Mouse (Mus musculus): Measurements from ENCODE around the gene Mrpl43. TPM values are rescaled to one million over a fixed set of nuclear protein-coding genes. Genes with fewer than 3 reads are reported as not detected.

Gene Mrpl43
- polyA plus RNA-seq, 1 experiment from 2014 or later: 79.9 TPM

DNA sequence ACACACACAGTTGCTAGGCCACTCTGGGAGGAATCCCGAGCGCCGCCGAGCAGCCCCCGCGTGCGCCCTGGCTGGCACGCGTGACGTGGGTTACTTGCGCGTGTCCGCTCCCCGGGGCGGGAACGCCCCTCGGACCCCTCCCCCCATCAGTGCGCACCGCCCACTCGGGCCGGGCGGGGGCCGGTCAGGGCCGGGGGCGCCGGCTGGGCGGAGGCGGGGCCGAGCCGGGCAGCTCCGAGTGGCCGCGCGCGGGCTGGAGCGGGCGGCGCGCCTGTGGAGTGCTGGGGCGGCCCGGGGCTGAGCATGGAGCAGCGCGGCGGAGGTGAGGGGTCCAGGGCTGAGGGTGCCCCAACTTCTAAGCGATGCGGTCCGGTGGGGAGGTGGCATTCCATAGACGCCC lies 11.7 kb upstream of the Mrpl43 start:
- peaks cover 15% of the 10 kb centered on the region for H3K36me3 ChIP-seq (ENCODE audit: insufficient read depth, low read length)
- 1% methylated on average over 36 of the region's 48 CpGs for WGBS
- H3K9ac ChIP-seq (ENCODE audit: low read depth, low read length): peak overlapping the region; percentile 86
- H3K9me3 ChIP-seq (replicated peaks; ENCODE audit: low read length): no peaks in the 10 kb centered on the region
- ATAC-seq (replicated peaks; ENCODE audit: low FRiP score, low read depth): peak; percentile 73
- peak overlapping the region; percentile 73 for H3K4me3 ChIP-seq (replicated peaks; ENCODE audit: low read depth, low read length)
- H3K4me1 ChIP-seq (replicated peaks; ENCODE audit: insufficient read depth, low read length): peaks cover 50% of the 10 kb centered on the region
- peak overlapping the region; percentile 99 for H3K27ac ChIP-seq
- no peak for TF ChIP-seq CTCF (IDR thresholded peaks at IDR 0.05; ENCODE audit: low read depth)
- no peaks in the 10 kb centered on the region for H3K27me3 ChIP-seq (ENCODE audit: insufficient read depth, low read length)
- peak overlapping the region; percentile 97 for H3K4me2 ChIP-seq (ENCODE audit: low read length)
- peak; percentile 85 for DNase-seq (ENCODE audit: low spot score)

DNA sequence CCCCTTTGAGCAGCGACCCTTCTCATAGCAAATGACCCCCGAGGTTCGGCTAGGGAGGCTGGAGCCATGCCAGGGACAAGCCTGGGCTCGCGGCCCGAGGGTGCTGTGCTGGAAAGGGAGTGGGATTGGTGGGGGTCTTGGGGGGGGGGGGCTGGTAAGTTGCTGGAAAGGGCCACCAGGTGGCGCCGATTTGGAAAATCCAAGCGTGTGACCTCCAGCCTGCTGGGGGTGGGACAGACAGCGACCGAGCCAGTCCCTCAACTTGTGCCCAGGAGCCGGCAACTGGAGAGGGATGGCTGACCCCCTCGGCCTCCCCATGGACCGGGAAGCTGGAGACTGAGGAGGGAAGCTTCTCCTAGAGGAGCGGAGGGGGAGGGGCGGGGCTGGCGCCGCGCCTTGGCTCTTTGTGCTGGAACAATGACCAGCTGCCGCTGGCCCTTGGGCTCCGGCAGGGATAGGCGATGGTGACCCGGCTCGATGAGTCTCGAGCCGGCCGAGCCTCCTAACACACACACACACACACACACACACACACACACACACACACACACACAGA lies 11.1 kb upstream of the Mrpl43 start:
- no peaks in the 10 kb centered on the region for H3K27me3 ChIP-seq (ENCODE audit: insufficient read depth, low read length)
- ATAC-seq (replicated peaks; ENCODE audit: low FRiP score, low read depth) (peak; percentile 52), DNase-seq (ENCODE audit: low spot score) (peak; percentile 92)
- peak; percentile 56 for TF ChIP-seq CTCF (IDR thresholded peaks at IDR 0.05; ENCODE audit: low read depth)
- H3K4me2 ChIP-seq (ENCODE audit: low read length): peak overlapping the region; percentile 97
- H3K4me3 ChIP-seq (replicated peaks; ENCODE audit: low read depth, low read length): peak overlapping the region; percentile 73
- no peaks in the 10 kb centered on the region for H3K9me3 ChIP-seq (replicated peaks; ENCODE audit: low read length)
- peaks cover 10% of the 10 kb centered on the region for H3K36me3 ChIP-seq (ENCODE audit: insufficient read depth, low read length)
- H3K9ac ChIP-seq (ENCODE audit: low read depth, low read length): peak overlapping the region; percentile 86
- H3K4me1 ChIP-seq (replicated peaks; ENCODE audit: insufficient read depth, low read length): peaks cover 50% of the 10 kb centered on the region
- H3K27ac ChIP-seq: peak overlapping the region; percentile 99
- under 1% methylated on average over 18 of the region's 27 CpGs for WGBS

DNA sequence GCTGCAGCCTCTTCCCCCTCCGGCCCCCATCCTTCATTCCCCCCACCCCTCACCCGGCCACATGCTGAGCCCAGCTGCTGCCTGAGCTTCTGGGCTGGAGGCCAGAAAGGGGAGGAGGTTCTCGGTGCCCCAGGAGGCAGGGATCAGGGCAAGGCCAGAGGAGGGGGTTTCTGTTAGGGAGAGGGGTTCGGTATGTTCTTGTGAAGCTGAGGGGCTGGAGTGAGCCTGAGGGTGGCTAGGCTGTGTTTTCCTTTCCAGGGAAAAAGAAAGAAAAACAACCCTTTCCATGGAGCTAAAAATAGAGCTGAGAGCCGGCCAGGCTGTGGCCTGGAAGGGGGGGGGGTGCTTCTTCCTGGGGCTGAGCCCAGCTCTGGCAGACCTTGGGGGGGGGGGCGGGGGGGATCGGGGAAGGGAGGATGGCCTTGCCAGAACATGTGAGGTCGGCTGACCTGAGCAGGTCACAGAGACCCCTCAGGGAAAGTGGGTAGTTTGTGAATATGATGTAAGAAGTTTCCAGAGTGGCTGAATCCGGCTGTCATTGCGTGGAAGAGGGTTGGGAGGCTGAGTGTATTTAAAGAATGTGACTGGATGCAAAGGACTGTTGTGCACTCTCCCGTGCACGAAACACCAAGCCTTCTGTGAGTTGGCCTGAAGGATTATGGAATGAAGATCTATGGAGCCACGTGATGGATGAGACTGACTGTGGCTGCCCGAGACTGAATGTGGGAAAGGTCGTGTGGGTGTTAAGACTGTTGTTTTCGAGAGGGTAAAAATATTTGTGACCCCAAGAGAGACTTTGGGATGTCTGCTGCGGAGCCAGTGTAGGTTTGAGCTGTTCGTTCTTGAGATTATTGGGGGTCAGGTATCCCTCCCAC lies 10.3 kb upstream of the Mrpl43 start:
- DNase-seq (ENCODE audit: low spot score): peak; percentile 92
- peak overlapping the region; percentile 73 for H3K4me3 ChIP-seq (replicated peaks; ENCODE audit: low read depth, low read length)
- peaks cover 50% of the 10 kb centered on the region for H3K4me1 ChIP-seq (replicated peaks; ENCODE audit: insufficient read depth, low read length)
- no peaks in the 10 kb centered on the region for H3K9me3 ChIP-seq (replicated peaks; ENCODE audit: low read length)
- H3K4me2 ChIP-seq (ENCODE audit: low read length): peak overlapping the region; percentile 97
- H3K27me3 ChIP-seq (ENCODE audit: insufficient read depth, low read length): no peaks in the 10 kb centered on the region
- peak overlapping the region; percentile 86 for H3K9ac ChIP-seq (ENCODE audit: low read depth, low read length)
- peaks cover 5% of the 10 kb centered on the region for H3K36me3 ChIP-seq (ENCODE audit: insufficient read depth, low read length)
- peak overlapping the region; percentile 99 for H3K27ac ChIP-seq
- peak; percentile 31 for ATAC-seq (replicated peaks; ENCODE audit: low FRiP score, low read depth)
- 0% methylated on average over 17 of the region's 18 CpGs for WGBS
- TF ChIP-seq CTCF (IDR thresholded peaks at IDR 0.05; ENCODE audit: low read depth): no peak

DNA sequence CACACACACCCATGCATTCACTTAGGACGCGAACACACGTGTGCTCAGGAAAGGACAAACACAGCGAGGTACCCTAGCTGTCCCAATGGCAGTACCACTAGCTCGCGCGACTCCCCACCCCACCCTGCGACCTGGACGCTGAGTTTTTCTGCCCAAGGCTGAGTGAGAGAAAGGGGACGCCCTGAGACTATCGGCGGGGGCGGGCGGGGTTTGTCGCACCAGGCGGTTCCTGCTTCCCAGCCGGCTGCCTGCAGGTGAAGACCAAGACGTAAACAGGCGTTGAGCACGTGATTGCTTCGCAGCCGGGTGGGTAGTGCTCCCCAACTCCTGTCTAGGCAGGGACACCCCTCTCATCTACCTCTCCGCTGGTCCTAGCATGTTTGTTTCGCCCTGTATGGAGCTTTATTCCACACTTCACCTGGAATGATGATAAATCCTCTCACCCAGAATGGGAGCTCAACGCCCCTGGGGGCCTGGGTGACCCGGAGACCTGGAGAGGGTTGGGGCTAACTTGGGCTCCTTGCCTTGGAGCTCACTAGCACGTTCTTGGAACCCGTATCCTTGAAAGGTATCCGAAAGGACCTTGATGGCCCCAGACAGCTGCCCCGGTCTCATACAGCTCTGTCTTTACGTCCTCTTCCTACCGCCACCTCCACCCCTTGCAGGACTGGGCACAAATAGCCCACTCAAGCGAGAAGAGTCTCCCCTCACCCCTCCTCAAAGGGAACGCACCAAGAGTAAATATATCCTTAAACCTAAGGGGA lies 9.5 kb upstream of the Mrpl43 start:
- Histone ChIP-seq H3K4me2 (ENCODE audit: low read length) (peak overlapping the region; percentile 97), H3K9ac (ENCODE audit: low read depth, low read length) (peak overlapping the region; percentile 76), H3K9me3 (replicated peaks; ENCODE audit: low read length) (no peaks in the 10 kb centered on the region), H3K27ac (peak overlapping the region; percentile 99), H3K27me3 (ENCODE audit: insufficient read depth, low read length) (no peaks in the 10 kb centered on the region), H3K4me1 (replicated peaks; ENCODE audit: insufficient read depth, low read length) (peaks cover 42% of the 10 kb centered on the region), H3K4me3 (replicated peaks; ENCODE audit: low read depth, low read length) (peak overlapping the region; percentile 73), H3K36me3 (ENCODE audit: insufficient read depth, low read length) (0 out of 2 replicates have a peak, but pooled peaks cover 1% of the 10 kb centered on the region)
- under 1% methylated on average over 34 of the region's 34 CpGs for WGBS
- no peak for TF ChIP-seq CTCF (IDR thresholded peaks at IDR 0.05; ENCODE audit: low read depth)
- DNase-seq (ENCODE audit: low spot score) (peak; percentile 48), ATAC-seq (replicated peaks; ENCODE audit: low FRiP score, low read depth) (no peak)

DNA sequence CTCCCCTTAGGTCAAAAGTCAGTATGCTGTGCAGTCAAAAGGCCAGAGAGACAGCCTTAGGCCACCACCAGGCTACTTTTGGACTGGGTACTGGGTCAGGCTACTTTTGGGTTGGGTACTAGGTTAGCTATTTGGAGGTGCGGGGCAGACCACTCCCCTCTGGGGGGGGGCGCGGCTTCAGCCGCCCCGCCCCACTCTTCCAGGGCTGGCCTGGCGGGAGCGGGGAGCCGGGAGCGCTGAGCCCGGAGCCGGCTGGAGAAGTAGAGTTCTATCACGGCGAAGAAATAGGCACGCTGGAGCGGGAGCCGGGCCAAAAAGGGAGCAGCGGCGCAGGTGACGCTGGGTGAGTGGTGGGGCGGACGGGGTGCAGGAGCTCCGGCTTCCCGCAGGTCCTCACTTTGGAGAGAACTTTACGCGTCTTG lies 8.8 kb upstream of the Mrpl43 start:
- under 1% methylated on average over 25 of the region's 25 CpGs for WGBS
- TF ChIP-seq CTCF (IDR thresholded peaks at IDR 0.05; ENCODE audit: low read depth): no peak
- Histone ChIP-seq H3K9me3 (replicated peaks; ENCODE audit: low read length) (no peaks in the 10 kb centered on the region), H3K36me3 (ENCODE audit: insufficient read depth, low read length) (0 out of 2 replicates have a peak, but pooled peaks cover 8% of the 10 kb centered on the region), H3K27me3 (ENCODE audit: insufficient read depth, low read length) (no peaks in the 10 kb centered on the region), H3K4me1 (replicated peaks; ENCODE audit: insufficient read depth, low read length) (peaks cover 39% of the 10 kb centered on the region), H3K27ac (peak overlapping the region; percentile 99), H3K9ac (ENCODE audit: low read depth, low read length) (peak overlapping the region; percentile 76), H3K4me2 (ENCODE audit: low read length) (peak overlapping the region; percentile 97), H3K4me3 (replicated peaks; ENCODE audit: low read depth, low read length) (peak overlapping the region; percentile 73)
- ATAC-seq (replicated peaks; ENCODE audit: low FRiP score, low read depth): peak; percentile 25
- peak; percentile 63 for DNase-seq (ENCODE audit: low spot score)
